Mouse (Mus musculus) lung, postnatal 14 days (tissue): Measurements from ENCODE around the gene Dnah17.
A peak's percentile ranks its signal among the peaks of the same experiment; 100 is the strongest.

ENCODE experiments used
- DNase-seq: peaks from one replicate; pipeline ENCODE4 v3.0.0; 2021

Dnah17 gene

GRCm38 (mm10) chr11:117993190-117994175 lies 137.0 kb downstream of the Dnah17 start:
- DNase-seq, result no peak

GRCm38 (mm10) chr11:117991502-117992470 lies 138.6 kb downstream of the Dnah17 start:
- peak; percentile 52 for DNase-seq

- DNase-seq, result no peak
Observed at GRCm38 (mm10) chr11:117989926-117990325, 140.5 kb downstream of the Dnah17 start.

- no peak for DNase-seq
Observed at GRCm38 (mm10) chr11:117989241-117989640, 141.2 kb downstream of the Dnah17 start.

- no peak for DNase-seq
Observed at GRCm38 (mm10) chr11:117987968-117988367, 142.5 kb downstream of the Dnah17 start.

- peak; percentile 75 for DNase-seq
Observed at GRCm38 (mm10) chr11:117987032-117987451, 143.4 kb downstream of the Dnah17 start.

- peak; percentile 92 for DNase-seq
Observed at GRCm38 (mm10) chr11:117986126-117987031, 144.1 kb downstream of the Dnah17 start, which contains the start of gene Pgs1. Pgs1 (plus strand) TSS chr11:117986292.

GRCm38 (mm10) chr11:117983770-117984169 lies 146.7 kb downstream of the Dnah17 start:
- DNase-seq, result no peak

GRCm38 (mm10) chr11:117982426-117982825 lies 148.0 kb downstream of the Dnah17 start:
- DNase-seq, result no peak

GRCm38 (mm10) chr11:117979388-117979787 lies 151.0 kb downstream of the Dnah17 start:
- no peak for DNase-seq

- DNase-seq, result no peak
Observed at GRCm38 (mm10) chr11:117977694-117978360, 152.6 kb downstream of the Dnah17 start.

- DNase-seq, result peak; percentile 83
Observed at GRCm38 (mm10) chr11:117976081-117976582, 154.3 kb downstream of the Dnah17 start.

- no peak for DNase-seq
Observed at GRCm38 (mm10) chr11:117975211-117975967, 155.0 kb downstream of the Dnah17 start.

GRCm38 (mm10) chr11:117974327-117975125 lies 155.9 kb downstream of the Dnah17 start:
- no peak for DNase-seq

- no peak for DNase-seq
Observed at GRCm38 (mm10) chr11:117973569-117973968, 156.9 kb downstream of the Dnah17 start.

- no peak for DNase-seq
Observed at GRCm38 (mm10) chr11:117972656-117973558, 157.5 kb downstream of the Dnah17 start.
